Mouse (Mus musculus) left cerebral cortex, postnatal 14 days (tissue): ENCODE measurements around the gene Eef1akmt2. TPM values are rescaled to one million over a fixed set of nuclear protein-coding genes. Genes with fewer than 3 reads are reported as not detected.

Experiments used
- DNase-seq, 2 experiments: peaks; one replicate each; pipeline ENCODE4 v3.0.0; 2021 to 2022; ENCODE audit warnings: low spot score in 2 of 2, mixed read lengths in 1 of 2
- intact Hi-C: fragments of 180-260 bp; cut with DNase I; formaldehyde crosslinking; loops from one replicate; pipeline ENCODE4 v1.15.1; 2025
- total RNA-seq, 2 experiments: library from RNA; stranded (reverse); gene quantifications; 2 replicates each; pipeline ENCODE4 v1.2.3; 2021

The Eef1akmt2 gene
- total RNA-seq, 2 experiments from 2014 or later = 29.3 to 31.2 TPM

- DNase-seq = no peak
- intact Hi-C loops = no loop called here
These were observed 27.8 kb upstream of the Eef1akmt2 start for GRCm38 (mm10) chr7:132880276-132880675.

- DNase-seq = no peak
- intact Hi-C loops = loop anchor here (10.0 kb wide), 1 partner anchor 769 kb away; no protein-coding TSS in a partner anchor
These were observed 23.1 kb upstream of the Eef1akmt2 start for GRCm38 (mm10) chr7:132875391-132876086.

GRCm38 (mm10) chr7:132873043-132873442, 20.6 kb upstream of the Eef1akmt2 start:
- intact Hi-C loops = loop anchor here (10.0 kb wide), 1 partner anchor 772 kb away; no protein-coding TSS in a partner anchor
- DNase-seq = no peak

GRCm38 (mm10) chr7:132866316-132866715, 13.8 kb upstream of the Eef1akmt2 start:
- no peak for DNase-seq
- intact Hi-C loops = no loop called here

GRCm38 (mm10) chr7:132859042-132859958, 6.8 kb upstream of the Eef1akmt2 start, which contains the start of gene Abraxas2:
Gene Abraxas2, plus strand, starts transcription at chr7:132859225.
- intact Hi-C loops = no loop called here
- DNase-seq = peak; percentile 85 to 89

- intact Hi-C loops = no loop called here
- DNase-seq = no peak
These were observed 5.7 kb upstream of the Eef1akmt2 start for GRCm38 (mm10) chr7:132858043-132858608.

- no peak for DNase-seq
These were observed 3.6 kb upstream of the Eef1akmt2 start for GRCm38 (mm10) chr7:132856083-132856482.

GRCm38 (mm10) chr7:132853946-132854345, 1.5 kb upstream of the Eef1akmt2 start:
- intact Hi-C loops = loop anchor here (5.0 kb wide), 2 partner anchors 42 to 197 kb away; partner anchors contain the start of gene Fam53b
- peak in 1 of 2 experiments; percentile 33 for DNase-seq

More at GRCm38 (mm10) chr7:132856083-132856482, 3.6 kb upstream of the Eef1akmt2 start:
- intact Hi-C loops = no loop called here

GRCm38 (mm10) chr7:132853361-132853760, 888 bp upstream of the Eef1akmt2 start:
- intact Hi-C loops = loop anchor here (5.0 kb wide), 2 partner anchors 41 to 196 kb away; partner anchors contain the start of gene Fam53b

GRCm38 (mm10) chr7:132843152-132843551, 9.3 kb downstream of the Eef1akmt2 start:
- intact Hi-C loops = no loop called here
- no peak for DNase-seq

More at GRCm38 (mm10) chr7:132853361-132853760, 888 bp upstream of the Eef1akmt2 start:
- DNase-seq = no peak

GRCm38 (mm10) chr7:132842455-132842854, 10.0 kb downstream of the Eef1akmt2 start:
- no peak for DNase-seq
- intact Hi-C loops = no loop called here

- DNase-seq = no peak
- intact Hi-C loops = no loop called here
These were observed 11.2 kb downstream of the Eef1akmt2 start for GRCm38 (mm10) chr7:132841287-132841686.

GRCm38 (mm10) chr7:132830955-132831354, 21.5 kb downstream of the Eef1akmt2 start:
- no peak for DNase-seq
- intact Hi-C loops = no loop called here

- intact Hi-C loops = no loop called here
- DNase-seq = no peak
These were observed 28.0 kb downstream of the Eef1akmt2 start for GRCm38 (mm10) chr7:132824346-132825022.

- intact Hi-C loops = no loop called here
- no peak for DNase-seq
These were observed 28.6 kb downstream of the Eef1akmt2 start for GRCm38 (mm10) chr7:132823832-132824231.

- DNase-seq = no peak
- intact Hi-C loops = no loop called here
These were observed 31.8 kb downstream of the Eef1akmt2 start for GRCm38 (mm10) chr7:132820692-132821091.

GRCm38 (mm10) chr7:132817056-132817455, 35.4 kb downstream of the Eef1akmt2 start:
- no peak for DNase-seq
- intact Hi-C loops = no loop called here

- intact Hi-C loops = no loop called here
- no peak for DNase-seq
These were observed 35.9 kb downstream of the Eef1akmt2 start for GRCm38 (mm10) chr7:132816528-132816927.

GRCm38 (mm10) chr7:132815081-132815480, 37.4 kb downstream of the Eef1akmt2 start:
- DNase-seq = no peak
- intact Hi-C loops = no loop called here
